Mouse (Mus musculus): ENCODE data around the gene Gng3.
A peak's percentile ranks its signal among the peaks of the same experiment; 100 is the strongest.
"Not testable (repeated sequence)": the region's sequence is repeated elsewhere in the genome, so short reads cannot be mapped to it uniquely, and the experiment has no call there.

Gng3 gene

GRCm38 (mm10) chr19:8857689-8858088 lies 18.7 kb upstream of the Gng3 start:
- peak; percentile 65 for DNase-seq (ENCODE audit: low read depth, low spot score)
- H3K36me3 ChIP-seq (ENCODE audit: control insufficient read depth, insufficient read depth, low read length, poor library complexity, severe bottlenecking) = no peaks in the 10 kb centered on the region
- no peaks in the 10 kb centered on the region for H3K27me3 ChIP-seq (ENCODE audit: control insufficient read depth, insufficient read depth, low read length, poor library complexity, severe bottlenecking)

GRCm38 (mm10) chr19:8853117-8853516 lies 14.1 kb upstream of the Gng3 start:
- H3K27me3 ChIP-seq (ENCODE audit: control insufficient read depth, insufficient read depth, low read length, poor library complexity, severe bottlenecking) = no peaks in the 10 kb centered on the region
- H3K36me3 ChIP-seq (ENCODE audit: control insufficient read depth, insufficient read depth, low read length, poor library complexity, severe bottlenecking) = no peaks in the 10 kb centered on the region; the same call in 1 of the 2 replicates
- no peak for DNase-seq (ENCODE audit: low read depth, low spot score)

- no peaks in the 10 kb centered on the region; the same call in 1 of the 2 replicates for H3K36me3 ChIP-seq (ENCODE audit: control insufficient read depth, insufficient read depth, low read length, poor library complexity, severe bottlenecking)
- no peak for DNase-seq (ENCODE audit: low read depth, low spot score)
Measured at GRCm38 (mm10) chr19:8852236-8852928, 13.4 kb upstream of the Gng3 start.

GRCm38 (mm10) chr19:8851639-8852038 lies 12.6 kb upstream of the Gng3 start:
- DNase-seq (ENCODE audit: low read depth, low spot score) = no peak
- Histone ChIP-seq H3K27me3 (ENCODE audit: control insufficient read depth, insufficient read depth, low read length, poor library complexity, severe bottlenecking) (no peaks in the 10 kb centered on the region), H3K36me3 (ENCODE audit: control insufficient read depth, insufficient read depth, low read length, poor library complexity, severe bottlenecking) (no peaks in the 10 kb centered on the region; the same call in none of the 2 replicates)

More at GRCm38 (mm10) chr19:8852236-8852928, 13.4 kb upstream of the Gng3 start:
- no peaks in the 10 kb centered on the region for H3K27me3 ChIP-seq (ENCODE audit: control insufficient read depth, insufficient read depth, low read length, poor library complexity, severe bottlenecking)

- DNase-seq (ENCODE audit: low read depth, low spot score) = no peak
- no peaks in the 10 kb centered on the region; the same call in none of the 2 replicates for H3K36me3 ChIP-seq (ENCODE audit: control insufficient read depth, insufficient read depth, low read length, poor library complexity, severe bottlenecking)
- no peaks in the 10 kb centered on the region for H3K27me3 ChIP-seq (ENCODE audit: control insufficient read depth, insufficient read depth, low read length, poor library complexity, severe bottlenecking)
Measured at GRCm38 (mm10) chr19:8850402-8850901, 11.5 kb upstream of the Gng3 start, which contains the start of gene Lrrn4cl. Lrrn4cl (plus strand) TSS chr19:8850768.

GRCm38 (mm10) chr19:8848356-8848755 lies 9.4 kb upstream of the Gng3 start:
- Histone ChIP-seq H3K36me3 (ENCODE audit: control insufficient read depth, insufficient read depth, low read length, poor library complexity, severe bottlenecking) (no peaks in the 10 kb centered on the region; the same call in none of the 2 replicates), H3K27me3 (ENCODE audit: control insufficient read depth, insufficient read depth, low read length, poor library complexity, severe bottlenecking) (no peaks in the 10 kb centered on the region)
- no peak for DNase-seq (ENCODE audit: low read depth, low spot score)

- DNase-seq (ENCODE audit: low read depth, low spot score) = peak; percentile 86
- no peaks in the 10 kb centered on the region for H3K27me3 ChIP-seq (ENCODE audit: control insufficient read depth, insufficient read depth, low read length, poor library complexity, severe bottlenecking)
- H3K36me3 ChIP-seq (ENCODE audit: control insufficient read depth, insufficient read depth, low read length, poor library complexity, severe bottlenecking) = peaks cover 2% of the 10 kb centered on the region
Measured at GRCm38 (mm10) chr19:8844371-8845129, 5.6 kb upstream of the Gng3 start.

GRCm38 (mm10) chr19:8842961-8843360 lies 4.0 kb upstream of the Gng3 start:
- H3K36me3 ChIP-seq (ENCODE audit: control insufficient read depth, insufficient read depth, low read length, poor library complexity, severe bottlenecking) = peaks cover 2% of the 10 kb centered on the region; the same call in 1 of the 2 replicates
- DNase-seq (ENCODE audit: low read depth, low spot score) = no peak
- no peaks in the 10 kb centered on the region for H3K27me3 ChIP-seq (ENCODE audit: control insufficient read depth, insufficient read depth, low read length, poor library complexity, severe bottlenecking)

GRCm38 (mm10) chr19:8841012-8841411 lies 2.0 kb upstream of the Gng3 start:
- no peak for DNase-seq (ENCODE audit: low read depth, low spot score)
- Histone ChIP-seq H3K36me3 (ENCODE audit: control insufficient read depth, insufficient read depth, low read length, poor library complexity, severe bottlenecking) (0 out of 2 replicates have a peak, but pooled peaks cover 2% of the 10 kb centered on the region), H3K27me3 (ENCODE audit: control insufficient read depth, insufficient read depth, low read length, poor library complexity, severe bottlenecking) (no peaks in the 10 kb centered on the region)

GRCm38 (mm10) chr19:8839908-8840791 lies 1.2 kb upstream of the Gng3 start:
- DNase-seq (ENCODE audit: low read depth, low spot score) = peak; percentile 65
- Histone ChIP-seq H3K36me3 (ENCODE audit: control insufficient read depth, insufficient read depth, low read length, poor library complexity, severe bottlenecking) (0 out of 2 replicates have a peak, but pooled peaks cover 2% of the 10 kb centered on the region), H3K27me3 (ENCODE audit: control insufficient read depth, insufficient read depth, low read length, poor library complexity, severe bottlenecking) (no peaks in the 10 kb centered on the region)

- DNase-seq (ENCODE audit: low read depth, low spot score) = peak; percentile 16
- no peaks in the 10 kb centered on the region for H3K27me3 ChIP-seq (ENCODE audit: control insufficient read depth, insufficient read depth, low read length, poor library complexity, severe bottlenecking)
- peaks cover 5% of the 10 kb centered on the region; the same call in 1 of the 2 replicates for H3K36me3 ChIP-seq (ENCODE audit: control insufficient read depth, insufficient read depth, low read length, poor library complexity, severe bottlenecking)
Measured at GRCm38 (mm10) chr19:8838041-8838730, 808 bp downstream of the Gng3 start.

- Histone ChIP-seq H3K27me3 (ENCODE audit: control insufficient read depth, insufficient read depth, low read length, poor library complexity, severe bottlenecking) (no peaks in the 10 kb centered on the region), H3K36me3 (ENCODE audit: control insufficient read depth, insufficient read depth, low read length, poor library complexity, severe bottlenecking) (peaks cover 7% of the 10 kb centered on the region; the same call in 1 of the 2 replicates)
- DNase-seq (ENCODE audit: low read depth, low spot score) = peak; percentile 81
Measured at GRCm38 (mm10) chr19:8837251-8837791, 1.7 kb downstream of the Gng3 start, which contains the start of gene Bscl2. Bscl2 (plus strand) TSS chr19:8837467.

GRCm38 (mm10) chr19:8836327-8836726 lies 2.7 kb downstream of the Gng3 start:
- not testable (repeated sequence) for H3K27me3 ChIP-seq (ENCODE audit: control insufficient read depth, insufficient read depth, low read length, poor library complexity, severe bottlenecking); DNase-seq (ENCODE audit: low read depth, low spot score)
- H3K36me3 ChIP-seq (ENCODE audit: control insufficient read depth, insufficient read depth, low read length, poor library complexity, severe bottlenecking) = peaks cover 12% of the 10 kb centered on the region; the same call in 1 of the 2 replicates

Data from splenic B cell, adult 2 months (primary cell).